Mouse (Mus musculus) layer of hippocampus, adult 2 months (tissue): ENCODE measurements around the gene Cacnb1. TPM values are rescaled to one million over a fixed set of nuclear protein-coding genes. Genes with fewer than 3 reads are reported as not detected.

Experiments used
- DNase-seq, 2 experiments: peaks; one replicate each; pipeline ENCODE4 v3.0.0; 2022; ENCODE audit warnings: low spot score in 2 of 2
- H3K27ac ChIP-seq: fragments of 200-600 bp; 2 replicates; pipeline ENCODE4 v1.8.1; 2022
- H3K4me3 ChIP-seq: fragments of 200-600 bp; 2 replicates; pipeline ENCODE4 v1.8.1; 2022; ENCODE audit warnings: mild to moderate bottlenecking
- CTCF ChIP-seq: fragments of 200-600 bp; conservative IDR thresholded peaks from 2 replicates; pipeline ENCODE4 v1.8.1; 2022; ENCODE audit warnings: antibody characterized with exemption, mild to moderate bottlenecking, moderate library complexity
- total RNA-seq, 2 experiments: library from RNA; stranded (reverse); gene quantifications; 2 replicates each; pipeline ENCODE4 v1.2.3; 2021

Gene Cacnb1
- total RNA-seq, 2 experiments from 2014 or later: 139 to 142 TPM

DNA sequence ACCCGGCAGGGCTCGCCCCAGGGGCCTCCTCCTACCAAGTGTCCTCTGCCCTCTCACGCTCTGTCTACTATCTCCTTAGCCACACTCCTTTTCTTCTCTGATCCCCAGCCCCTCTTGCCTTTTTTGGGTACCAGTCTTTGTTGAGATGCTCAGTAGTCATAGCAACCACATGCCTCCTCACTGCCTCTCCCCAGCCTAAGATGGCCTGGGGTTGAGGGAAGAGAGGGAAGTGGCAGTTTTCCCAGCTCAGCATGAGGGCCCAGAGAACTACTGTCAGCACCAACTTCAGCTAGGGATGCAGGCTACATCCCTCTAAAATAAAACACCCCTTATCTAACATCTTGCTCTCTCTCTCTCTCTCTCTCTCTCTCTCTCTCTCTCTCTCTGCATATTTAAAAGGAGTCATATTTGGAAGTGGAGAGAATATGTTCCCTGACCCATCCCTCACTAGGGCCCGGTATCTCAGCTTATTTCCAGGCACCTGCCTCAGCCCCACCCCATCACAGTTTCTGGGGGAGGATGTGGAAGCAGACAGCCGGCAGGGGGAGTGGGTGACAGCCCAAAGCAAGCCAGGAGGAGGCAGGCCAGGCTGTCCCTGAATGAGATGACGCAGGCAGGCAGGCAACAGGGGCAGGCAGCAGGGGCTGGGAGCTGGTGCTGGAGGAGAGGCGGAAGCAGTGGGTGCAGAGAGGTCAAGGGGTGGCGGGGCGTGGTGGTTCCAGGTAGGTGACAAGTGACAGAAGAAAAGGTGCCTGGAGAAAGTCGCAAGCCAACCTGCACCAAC lies 3.8 kb downstream of the Cacnb1 start:
- Histone ChIP-seq H3K4me3 (peak overlapping the region; percentile 54), H3K27ac (peak overlapping the region; percentile 90)
- peak; percentile 78 to 90 for DNase-seq
- TF ChIP-seq CTCF: peak; percentile 60

DNA sequence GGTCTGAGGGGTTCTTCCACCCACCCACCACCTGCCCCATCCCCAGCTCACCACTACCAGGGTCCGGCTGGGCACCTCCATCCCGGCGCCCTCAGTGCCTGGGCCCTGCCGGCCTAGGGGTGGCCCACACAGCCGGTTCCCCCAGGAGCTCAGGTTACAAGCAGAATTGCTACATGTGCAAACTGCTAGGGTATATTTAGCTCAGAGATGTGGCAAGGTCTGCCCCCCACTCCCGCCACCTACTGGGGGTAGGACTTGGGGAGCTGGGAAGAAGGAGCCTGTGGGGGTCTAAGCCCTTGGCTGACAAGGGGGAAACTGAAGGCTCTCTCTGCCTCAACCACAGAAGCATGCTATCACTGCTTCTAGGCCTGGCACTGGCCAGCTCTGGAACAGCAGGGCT lies 4.6 kb downstream of the Cacnb1 start:
- H3K27ac ChIP-seq: peak overlapping the region; percentile 90; the same call in 1 of the 2 replicates
- no peak for DNase-seq

DNA sequence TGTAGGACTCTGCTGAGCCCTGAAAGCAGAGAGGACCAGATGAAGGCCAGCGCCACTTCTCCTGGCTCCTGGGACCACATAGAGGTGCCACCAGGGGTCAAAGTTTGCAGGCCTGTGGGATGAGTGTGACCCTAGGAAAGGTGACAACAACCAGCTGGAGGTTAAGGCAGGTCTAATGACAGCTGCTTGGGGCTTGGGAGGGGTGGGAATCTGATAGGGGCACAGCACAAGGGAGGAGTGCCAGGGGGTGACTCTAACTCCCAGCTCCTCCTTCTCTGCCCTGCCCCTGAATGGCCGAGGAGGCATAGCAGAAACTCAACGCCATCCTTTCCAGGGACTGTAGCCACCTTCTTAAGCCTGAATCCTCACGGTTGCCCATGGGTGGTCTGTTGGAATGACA lies 6.0 kb downstream of the Cacnb1 start:
- H3K27ac ChIP-seq: no peak overlapping the region
- TF ChIP-seq CTCF: no peak
- no peak overlapping the region for H3K4me3 ChIP-seq
- DNase-seq: no peak

More for the DNA sequence above, 4.6 kb downstream of the Cacnb1 start:
- H3K4me3 ChIP-seq: no peak overlapping the region; the same call in 1 of the 2 replicates
- TF ChIP-seq CTCF: peak; percentile 14; the same call in 1 of the 2 replicates

DNA sequence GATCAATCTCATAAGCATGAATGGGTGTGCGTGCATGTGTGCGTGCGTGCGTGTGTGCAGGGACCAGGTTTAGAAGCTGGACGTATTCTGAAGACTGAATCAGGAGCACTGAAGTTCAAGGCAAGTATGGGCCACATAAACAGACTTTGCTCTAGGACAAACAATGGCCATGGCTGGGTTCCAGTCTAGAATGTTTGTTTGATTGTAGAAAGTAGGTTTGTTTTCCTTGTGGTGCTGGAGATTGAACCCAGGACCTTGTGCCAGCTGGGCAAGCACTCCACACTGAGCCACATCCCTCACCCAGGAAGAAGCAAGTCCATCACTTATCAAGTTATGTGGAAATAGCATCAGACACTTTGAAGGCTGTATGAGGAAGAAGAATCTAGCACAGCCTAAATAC lies 6.7 kb downstream of the Cacnb1 start:
- H3K27ac ChIP-seq: no peak overlapping the region
- no peak for DNase-seq
- H3K4me3 ChIP-seq: no peak overlapping the region
- TF ChIP-seq CTCF: no peak

DNA sequence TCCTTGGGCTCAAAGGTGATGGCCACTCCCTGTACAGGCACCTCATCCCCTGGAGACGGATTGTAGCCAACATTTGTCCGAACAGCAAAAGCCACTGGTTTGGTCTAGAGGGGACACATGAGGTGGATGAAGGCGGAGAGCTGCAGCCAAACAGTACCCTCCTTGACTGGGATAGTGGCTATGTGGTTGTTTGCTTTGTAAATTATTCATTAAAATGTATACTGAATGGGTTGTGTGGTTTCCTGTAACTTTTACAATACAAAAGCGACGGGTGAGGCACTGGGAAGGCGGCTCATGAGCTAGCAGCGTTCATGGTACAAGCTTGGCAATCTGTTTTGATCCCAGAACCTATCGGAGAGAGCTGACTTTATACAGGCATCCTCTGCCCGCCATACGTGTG lies 10.0 kb downstream of the Cacnb1 start:
- TF ChIP-seq CTCF: no peak
- Histone ChIP-seq H3K27ac (peak overlapping the region; percentile 72; the same call in 1 of the 2 replicates), H3K4me3 (no peak overlapping the region)
- no peak for DNase-seq

DNA sequence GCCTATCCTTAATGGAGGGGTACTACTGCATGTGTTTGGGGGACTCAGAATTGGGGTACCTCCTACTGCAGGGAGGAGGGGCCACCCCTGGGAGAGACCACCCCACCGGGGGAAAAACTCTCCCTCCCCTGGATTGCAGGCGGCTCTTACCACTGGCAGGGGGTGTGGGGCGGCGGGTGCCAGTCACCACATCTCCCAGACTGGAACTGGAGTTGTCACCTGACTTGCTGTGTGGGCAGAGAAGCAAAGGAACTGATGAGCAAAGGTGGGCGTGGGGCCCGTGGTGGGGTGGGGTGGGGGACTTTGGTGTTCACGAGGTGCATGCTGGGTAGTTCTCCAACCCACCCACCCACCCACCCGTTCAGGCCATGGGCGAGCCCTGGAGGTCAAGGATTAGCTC lies 11.1 kb downstream of the Cacnb1 start:
- Histone ChIP-seq H3K4me3 (no peak overlapping the region), H3K27ac (peak overlapping the region; percentile 72; the same call in 1 of the 2 replicates)
- TF ChIP-seq CTCF: no peak
- DNase-seq: peak in 1 of 2 experiments; percentile 37

DNA sequence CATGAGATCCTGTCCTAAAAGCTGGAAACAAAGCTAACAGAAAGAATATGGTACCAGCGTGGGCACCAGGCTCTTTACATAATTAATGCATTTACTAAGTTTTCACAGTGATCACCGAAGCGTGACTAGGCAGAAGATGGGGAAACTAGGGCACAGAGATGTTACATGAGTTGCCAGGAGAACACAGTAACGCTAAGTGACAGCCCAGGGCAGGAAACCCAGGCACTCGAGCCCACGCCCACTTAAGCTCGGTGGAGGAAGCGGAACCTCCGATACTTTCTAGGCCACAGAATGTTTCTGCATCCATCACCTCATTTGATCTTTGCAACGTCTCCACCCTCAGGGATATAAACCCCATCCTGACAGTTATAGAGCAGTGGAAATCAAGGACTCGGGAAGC lies 14.7 kb downstream of the Cacnb1 start:
- no peak for TF ChIP-seq CTCF
- DNase-seq: no peak
- no peak overlapping the region for H3K27ac ChIP-seq
- H3K4me3 ChIP-seq: no peak overlapping the region

DNA sequence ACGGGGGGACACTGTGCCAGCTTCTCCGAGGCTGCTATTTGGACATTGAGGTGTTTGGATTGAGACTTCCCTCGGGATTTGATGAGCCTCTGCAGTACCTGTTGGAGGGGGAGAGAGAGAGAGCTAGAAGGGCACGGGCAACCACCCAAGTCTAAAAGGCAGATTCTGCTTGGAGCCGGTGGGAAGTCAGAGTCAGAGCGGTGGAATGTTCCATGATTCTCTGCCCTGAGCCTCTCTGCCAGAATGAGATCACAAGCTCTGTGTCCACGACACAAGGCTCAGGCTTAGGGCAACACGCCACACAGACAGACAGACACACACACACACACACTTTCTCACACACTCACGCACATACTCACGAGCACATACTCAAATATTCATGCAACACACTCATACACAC lies 17.1 kb downstream of the Cacnb1 start:
- peak overlapping the region; percentile 72; the same call in 1 of the 2 replicates for H3K27ac ChIP-seq
- TF ChIP-seq CTCF: no peak
- H3K4me3 ChIP-seq: no peak overlapping the region
- DNase-seq: no peak

DNA sequence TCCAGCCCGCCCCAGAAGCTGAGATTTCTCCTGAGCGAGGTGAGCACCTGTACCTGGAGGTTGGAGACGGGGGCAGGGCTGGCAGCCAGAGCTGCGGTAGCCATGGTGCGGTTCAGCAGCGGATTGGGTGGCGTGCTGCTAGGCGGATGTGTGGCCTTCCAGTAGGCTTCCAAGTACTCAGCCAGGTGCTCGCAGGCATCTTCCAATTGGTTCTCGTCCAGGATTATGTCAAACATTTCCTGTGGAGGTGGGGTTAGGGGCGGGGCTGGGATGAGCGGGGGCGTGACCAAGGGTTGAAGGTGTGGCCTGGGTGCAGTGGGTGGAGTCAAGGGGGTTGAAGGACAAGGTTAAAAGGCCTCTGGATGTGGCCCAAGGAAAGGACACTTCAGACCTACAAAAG lies 17.8 kb downstream of the Cacnb1 start:
- H3K27ac ChIP-seq: peak overlapping the region; percentile 72; the same call in 1 of the 2 replicates
- no peak overlapping the region for H3K4me3 ChIP-seq
- no peak for DNase-seq
- no peak for TF ChIP-seq CTCF

DNA sequence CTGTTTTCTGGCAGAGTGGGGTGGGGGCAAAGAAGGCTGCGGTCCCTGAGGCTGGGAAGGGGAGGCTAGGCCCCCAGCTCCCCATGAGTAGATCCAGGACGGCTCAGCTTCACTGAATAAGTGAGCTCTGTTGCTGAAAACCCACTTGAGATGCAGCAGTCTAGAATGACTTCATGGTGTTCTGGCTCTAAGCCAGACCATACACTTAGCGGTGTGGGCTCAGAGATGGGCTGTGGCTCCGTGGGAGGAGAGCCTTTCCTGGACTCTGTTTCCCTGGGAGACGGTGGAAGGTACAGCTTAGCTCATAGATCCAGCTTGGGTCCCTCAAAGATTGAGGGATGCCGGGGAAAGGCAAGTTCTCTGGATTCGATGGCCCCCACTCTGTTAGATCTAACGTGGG lies 18.7 kb downstream of the Cacnb1 start:
- no peak overlapping the region for H3K4me3 ChIP-seq
- no peak for TF ChIP-seq CTCF
- H3K27ac ChIP-seq: peak overlapping the region; percentile 72
- peak; percentile 28 to 68 for DNase-seq

DNA sequence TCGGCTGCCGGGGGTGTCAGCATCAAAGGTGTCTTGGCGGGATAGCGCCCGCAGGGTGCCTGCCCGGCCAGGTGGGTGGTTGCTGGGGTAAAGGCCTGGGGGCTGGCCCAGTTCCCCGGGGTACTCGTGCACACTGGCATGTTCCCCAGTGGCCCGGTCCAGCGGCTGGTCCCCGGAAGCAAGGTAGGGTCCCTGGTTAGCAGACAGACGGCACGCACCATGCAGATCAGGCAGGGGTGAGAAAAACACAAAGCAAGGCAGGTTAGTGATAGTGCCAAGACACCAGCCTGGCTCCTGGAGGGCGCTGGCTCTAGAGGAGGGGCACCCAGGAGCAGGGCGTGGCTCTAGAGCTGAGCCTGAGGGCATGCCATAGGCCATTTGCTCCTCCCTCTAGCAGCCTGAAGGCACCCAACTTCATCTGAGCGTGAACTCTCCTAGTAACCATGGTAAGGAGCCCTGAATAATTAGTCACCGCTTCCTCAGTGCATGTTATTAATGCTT lies 19.6 kb downstream of the Cacnb1 start:
- Histone ChIP-seq H3K4me3 (no peak overlapping the region), H3K27ac (peak overlapping the region; percentile 72)
- TF ChIP-seq CTCF: no peak
- DNase-seq: no peak

DNA sequence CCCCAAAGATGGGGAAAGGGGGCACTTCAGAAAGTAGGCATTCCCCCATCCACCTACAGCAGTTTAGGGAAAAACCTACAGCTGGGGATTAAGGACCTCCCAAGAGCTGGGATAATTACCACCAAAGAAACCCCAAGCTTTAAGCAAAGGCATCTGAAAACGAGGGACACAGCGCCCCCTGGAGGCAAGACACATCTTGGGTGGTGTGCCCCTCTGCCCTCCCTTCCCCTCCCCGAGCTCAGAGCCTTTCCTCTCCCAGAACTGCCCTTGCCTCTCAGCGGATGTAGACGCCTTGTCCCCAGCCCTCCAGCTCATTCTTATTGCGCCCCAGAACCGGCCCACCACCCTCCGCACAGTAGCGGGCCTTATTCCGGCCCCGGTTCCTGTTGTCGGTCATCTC lies 20.2 kb downstream of the Cacnb1 start:
- DNase-seq: peak in 1 of 2 experiments; percentile 82
- TF ChIP-seq CTCF: peak; percentile 90
- H3K4me3 ChIP-seq: no peak overlapping the region
- peak overlapping the region; percentile 72; the same call in 1 of the 2 replicates for H3K27ac ChIP-seq

DNA sequence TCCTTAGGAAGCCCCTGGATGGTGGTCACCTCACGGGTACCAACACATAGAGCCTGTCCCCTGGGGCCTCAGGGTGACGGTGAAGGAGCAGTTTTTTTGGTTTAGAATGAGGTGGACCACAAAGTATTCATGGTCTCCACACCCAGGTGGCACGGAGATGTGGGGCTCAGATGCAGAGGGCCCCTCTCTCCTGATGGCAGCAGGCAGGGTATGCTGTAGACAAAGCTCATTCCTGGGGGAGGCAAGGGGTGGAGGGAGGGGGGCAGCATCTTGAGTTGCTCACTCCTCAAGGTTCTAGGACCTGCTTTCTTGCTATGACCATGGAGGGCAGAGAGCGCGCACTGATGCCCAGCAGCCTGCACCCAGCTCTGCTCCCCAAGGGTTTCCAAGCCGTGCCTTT lies 20.8 kb downstream of the Cacnb1 start:
- no peak overlapping the region for H3K4me3 ChIP-seq
- DNase-seq: no peak
- peak overlapping the region; percentile 51; the same call in 1 of the 2 replicates for H3K27ac ChIP-seq
- TF ChIP-seq CTCF: no peak

DNA sequence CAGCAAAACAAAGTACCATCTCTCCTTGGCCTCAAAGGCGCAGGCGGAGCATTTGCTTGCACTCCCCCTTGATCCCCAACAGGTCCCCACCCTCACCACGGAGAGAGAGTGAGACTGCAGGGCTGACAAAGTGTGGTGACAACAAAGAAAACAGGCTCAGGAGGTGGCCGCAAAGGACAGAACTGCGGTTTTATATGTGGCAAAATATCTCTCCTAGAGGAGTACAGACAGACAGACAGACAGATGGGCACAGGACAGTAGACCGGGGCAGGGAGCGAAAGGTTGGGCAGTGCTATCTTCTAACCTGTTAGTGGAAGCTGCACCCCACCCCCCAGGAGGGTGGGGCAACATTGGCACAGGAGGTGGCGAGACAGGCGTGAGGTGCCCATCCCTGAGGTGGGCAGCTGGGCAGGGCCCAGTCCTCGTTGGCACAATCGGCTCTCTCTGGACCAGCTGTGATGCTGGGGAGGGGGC lies 21.4 kb downstream of the Cacnb1 start:
- Histone ChIP-seq H3K4me3 (no peak overlapping the region), H3K27ac (peak overlapping the region; percentile 51; the same call in 1 of the 2 replicates)
- no peak for DNase-seq
- no peak for TF ChIP-seq CTCF
